Comparison of ENCODE assay signal across 9 mouse cellular contexts in the genomic region with DNA sequence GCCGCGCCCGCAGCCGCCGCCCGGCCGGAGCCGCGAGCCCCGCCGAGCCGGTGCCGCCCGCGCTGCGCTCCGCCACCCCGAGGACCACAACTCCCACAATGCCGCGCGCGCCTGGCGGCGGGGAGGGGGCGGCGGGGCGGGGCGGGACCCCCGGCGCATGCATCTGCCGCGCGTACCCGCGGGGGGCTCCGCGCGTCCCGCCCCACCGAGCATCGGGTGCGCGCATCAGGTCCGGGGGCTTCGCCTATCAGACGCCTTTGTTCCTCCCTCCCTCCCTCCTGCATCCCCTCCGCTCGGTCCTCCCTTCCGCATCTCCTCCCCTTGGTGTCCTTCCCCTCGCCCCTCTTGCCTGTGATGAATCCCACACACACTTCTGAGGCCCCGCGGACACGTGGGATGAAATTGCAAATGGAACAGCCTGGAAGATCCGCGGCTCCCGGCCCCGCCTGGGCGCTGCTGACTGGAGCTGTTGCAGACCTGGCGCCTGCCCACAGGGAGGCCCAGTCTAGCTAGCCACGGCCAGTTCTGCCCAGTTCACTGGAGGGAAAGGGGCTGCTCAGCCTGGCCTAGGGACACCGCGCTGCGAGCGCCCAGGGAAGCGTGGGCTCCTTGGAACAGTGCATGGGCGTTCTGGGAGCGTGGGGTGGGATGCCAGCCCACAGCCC. TPM values are rescaled to one million over a fixed set of nuclear protein-coding genes. Genes with fewer than 3 reads are reported as not detected.
DNase-seq lines count a peak whose midpoint lies in the region; ATAC-seq and TF ChIP-seq lines count a peak whose summit lies in the region.
"Had no signal": no experiment of that assay in that cellular context is flagged by ENCODE, and none has a peak within 500 bp of the region (broad histone marks: within the 10 kb centered on the region; RNA-seq: fewer than 3 reads in every experiment).

A gene (minus strand): TSS at position 88 of the 665 bp plus-strand sequence.

- H3K27me3 ChIP-seq in E14TG2a.4 (ENCODE audit: insufficient read depth, low read length), result peaks cover 64% of the 10 kb centered on the region
- peaks cover 59% of the 10 kb centered on the region for H3K27me3 ChIP-seq in embryonic facial prominence, embryonic 13.5 days
- H3K27me3 ChIP-seq in heart, embryonic 13.5 days (replicated peaks), result peaks cover 84% of the 10 kb centered on the region
- peaks cover 26% of the 10 kb centered on the region for H3K27me3 ChIP-seq in lung, postnatal 0 days (replicated peaks; ENCODE audit: insufficient read depth, low read length)

- peaks cover 41% of the 10 kb centered on the region for H3K4me1 ChIP-seq in E14TG2a.4 (replicated peaks; ENCODE audit: low read depth, low read length)
- peaks cover 31% of the 10 kb centered on the region for H3K4me1 ChIP-seq in embryonic facial prominence, embryonic 13.5 days
- peaks cover 9% of the 10 kb centered on the region for H3K4me1 ChIP-seq in heart, embryonic 13.5 days
- H3K4me1 ChIP-seq in lung, postnatal 0 days (ENCODE audit: insufficient read depth, low read depth, low read length), result no peaks in the 10 kb centered on the region

- peak within 1 kb of the TSS; percentile 81 for H3K4me3 ChIP-seq in E14TG2a.4 (replicated peaks; ENCODE audit: low read length)
- peak within 1 kb of the TSS; percentile 69 for H3K4me3 ChIP-seq in embryonic facial prominence, embryonic 13.5 days
- H3K4me3 ChIP-seq in heart, embryonic 13.5 days, result peak within 1 kb of the TSS; percentile 64
- H3K4me3 ChIP-seq in lung, postnatal 0 days (ENCODE audit: low read depth, low read length), result peak within 1 kb of the TSS; percentile 48
- H3K4me3 ChIP-seq: erythroblast, embryonic 14.5 days had no signal

- peak within 1 kb of the TSS; percentile 75 for H3K4me2 ChIP-seq in embryonic facial prominence, embryonic 13.5 days
- peak within 1 kb of the TSS; percentile 83 for H3K4me2 ChIP-seq in heart, embryonic 13.5 days
- H3K4me2 ChIP-seq in lung, postnatal 0 days (replicated peaks; ENCODE audit: low read depth, low read length), result peak within 1 kb of the TSS; percentile 71

- H3K27ac ChIP-seq in embryonic facial prominence, embryonic 13.5 days, result peak within 1 kb of the TSS; percentile 65
- H3K27ac ChIP-seq in heart, embryonic 13.5 days (replicated peaks), result peak within 1 kb of the TSS; percentile 32; the same call in 1 of the 2 replicates
- no peak within 1 kb of the TSS for H3K27ac ChIP-seq in lung, postnatal 0 days (ENCODE audit: low read length)

- TF ChIP-seq CTCF in E14TG2a.4 (conservative IDR thresholded peaks at IDR 0.05; ENCODE audit: low read length), result no peak
- TF ChIP-seq CTCF in lung, postnatal 0 days (IDR thresholded peaks at IDR 0.05), result peak; percentile 17; the same call in 1 of the 2 replicates

- DNase-seq in ZHBTc4 (ENCODE audit: low read depth, low spot score), result peak; percentile 73
- peak; percentile 87 for DNase-seq in layer of hippocampus, adult 9-11 months
- DNase-seq in lung, postnatal 0 days (ENCODE audit: low spot score), result peak; percentile 26
- DNase-seq in right cerebral cortex, postnatal 10 days (ENCODE audit: low spot score in 2 of 2), result peak; percentile 91 to 94
- no peak for DNase-seq in c-Kit-positive CD71-positive TER-119-positive erythroid progenitor cells, embryonic 14.5 days (ENCODE audit: low spot score)

- under 1% methylated on average over 63 of the region's 67 CpGs for WGBS in embryonic facial prominence, embryonic 13.5 days
- 1% methylated on average over 61 of the region's 67 CpGs for WGBS in heart, embryonic 13.5 days
- WGBS in lung, postnatal 0 days, result 6% methylated on average over 36 of the region's 67 CpGs

- H3K36me3 ChIP-seq in E14TG2a.4 (ENCODE audit: insufficient read depth, low read length), result no peaks in the 10 kb centered on the region
- peaks cover 14% of the 10 kb centered on the region for H3K36me3 ChIP-seq in embryonic facial prominence, embryonic 13.5 days
- no peaks in the 10 kb centered on the region for H3K36me3 ChIP-seq in heart, embryonic 13.5 days
- no peaks in the 10 kb centered on the region for H3K36me3 ChIP-seq in lung, postnatal 0 days (ENCODE audit: insufficient read depth, low read length)

- H3K9me3 ChIP-seq in E14TG2a.4 (ENCODE audit: low read length), result no peaks in the 10 kb centered on the region
- no peaks in the 10 kb centered on the region for H3K9me3 ChIP-seq in embryonic facial prominence, embryonic 13.5 days
- H3K9me3 ChIP-seq in heart, embryonic 13.5 days, result no peaks in the 10 kb centered on the region
- H3K9me3 ChIP-seq in lung, postnatal 0 days (ENCODE audit: low read length), result no peaks in the 10 kb centered on the region

- TF ChIP-seq EP300 in lung, postnatal 0 days (IDR thresholded peaks at IDR 0.05), result no peak

- peak within 1 kb of the TSS; percentile 77 for H3K9ac ChIP-seq in embryonic facial prominence, embryonic 13.5 days
- peak within 1 kb of the TSS; percentile 77 for H3K9ac ChIP-seq in heart, embryonic 13.5 days
- H3K9ac ChIP-seq in lung, postnatal 0 days (replicated peaks; ENCODE audit: low read depth), result no peak within 1 kb of the TSS

- peak; percentile 73 for ATAC-seq in embryonic facial prominence, embryonic 13.5 days (ENCODE audit: insufficient number of reproducible peaks, insufficient read depth, low FRiP score, low TSS enrichment, low read depth)
- peak; percentile 65; the same call in 1 of the 2 replicates for ATAC-seq in heart, embryonic 13.5 days (ENCODE audit: extremely low read depth, insufficient number of reproducible peaks, low FRiP score, low TSS enrichment)
- peak; percentile 69 for ATAC-seq in lung, postnatal 0 days

RNA-seq across cellular contexts. Expression of the gene that starts here (rescaled TPM):
- polyA plus RNA-seq in embryonic facial prominence, embryonic 13.5 days (2015; fragmentation: Nextera tagmentation; extraction: Ambion mirVana), result 14.5 and 14.8 TPM in 2 replicates
- 1.1 and 1.2 TPM in 2 replicates for polyA plus RNA-seq in heart, embryonic 13.5 days (2015; fragmentation: Nextera tagmentation; extraction: Ambion mirVana)
- polyA plus RNA-seq in lung, postnatal 0 days (2015; fragmentation: Nextera tagmentation; extraction: Ambion mirVana), result 1.9 and 2.0 TPM in 2 replicates
- polyA plus RNA-seq: erythroblast, embryonic 14.5 days had no signal
